Mouse (Mus musculus): ENCODE results near the gene Adam30. TPM values are rescaled to one million over a fixed set of nuclear protein-coding genes. Genes with fewer than 3 reads are reported as not detected.

The Adam30 gene
- total RNA-seq, 2 experiments from 2014 or later: not detected

DNA sequence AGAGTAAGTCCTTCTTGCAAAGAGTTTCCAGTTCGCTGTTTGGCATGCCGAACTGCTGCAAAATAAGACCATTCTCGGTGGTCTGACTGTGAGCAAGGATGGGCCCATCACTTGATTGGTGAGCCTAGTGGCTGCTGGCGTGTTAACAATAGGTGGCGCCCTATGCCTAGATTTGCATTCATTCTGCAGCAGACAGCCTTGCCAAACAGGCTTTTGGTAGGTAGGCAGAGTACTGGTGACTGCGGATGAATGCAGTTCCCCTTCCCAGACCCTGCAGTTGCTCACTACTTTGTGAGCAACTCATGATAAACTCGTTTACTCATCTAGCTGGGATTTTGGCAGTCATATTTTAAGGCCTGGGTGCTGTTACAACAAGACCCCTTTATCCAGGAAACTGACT, 20.4 kb downstream of the Adam30 start:
- intact Hi-C loops (cut with DNase I): no loop called here
- DNase-seq: no peak

DNA sequence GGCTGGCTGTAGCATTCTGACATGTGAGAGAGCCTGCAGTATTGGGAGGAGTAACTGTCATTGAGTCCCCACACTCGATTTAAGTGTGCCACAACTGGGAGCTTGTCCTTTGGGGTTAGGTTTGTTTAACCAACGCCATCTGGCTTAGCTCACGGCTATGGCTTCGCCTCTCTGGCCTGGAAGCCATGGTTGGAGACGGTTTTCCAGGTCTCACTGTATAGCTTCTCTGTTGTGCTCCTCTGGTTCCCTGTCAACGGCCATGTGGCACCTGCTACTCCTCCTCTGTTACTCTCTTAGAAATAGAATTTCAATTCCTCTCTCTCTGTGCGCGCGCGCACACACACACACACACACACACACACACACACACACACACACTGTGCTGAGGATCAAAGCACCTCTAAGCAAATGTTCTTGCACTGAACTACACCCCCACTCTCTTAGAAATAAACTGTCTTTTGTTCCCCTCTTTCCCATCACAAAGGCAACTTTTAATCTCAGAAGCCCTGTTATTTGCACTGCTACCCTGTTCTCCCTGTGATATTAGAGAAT, 24.8 kb downstream of the Adam30 start:
- intact Hi-C loops (cut with DNase I): no loop called here
- no peak for DNase-seq

DNA sequence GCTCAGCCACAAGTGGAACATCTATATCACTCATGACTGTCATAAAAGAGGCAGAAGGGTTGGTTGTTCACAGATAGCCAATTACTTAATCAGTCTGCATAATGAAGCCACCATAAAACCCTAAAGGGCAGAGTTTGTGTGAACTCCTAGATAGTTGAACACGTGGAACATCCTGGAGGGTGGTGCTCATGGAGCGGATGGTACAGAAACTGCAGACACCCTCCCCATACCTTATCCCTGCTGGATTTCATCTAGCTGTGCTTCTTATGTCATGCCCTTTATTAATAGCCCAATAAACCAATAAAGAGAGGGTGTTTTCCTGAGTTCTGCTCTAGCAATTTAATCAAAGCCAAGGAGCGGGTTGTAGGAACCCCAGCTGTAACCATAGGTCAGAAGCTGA, 27.3 kb downstream of the Adam30 start:
- intact Hi-C loops (cut with DNase I): no loop called here
- no peak for DNase-seq

DNA sequence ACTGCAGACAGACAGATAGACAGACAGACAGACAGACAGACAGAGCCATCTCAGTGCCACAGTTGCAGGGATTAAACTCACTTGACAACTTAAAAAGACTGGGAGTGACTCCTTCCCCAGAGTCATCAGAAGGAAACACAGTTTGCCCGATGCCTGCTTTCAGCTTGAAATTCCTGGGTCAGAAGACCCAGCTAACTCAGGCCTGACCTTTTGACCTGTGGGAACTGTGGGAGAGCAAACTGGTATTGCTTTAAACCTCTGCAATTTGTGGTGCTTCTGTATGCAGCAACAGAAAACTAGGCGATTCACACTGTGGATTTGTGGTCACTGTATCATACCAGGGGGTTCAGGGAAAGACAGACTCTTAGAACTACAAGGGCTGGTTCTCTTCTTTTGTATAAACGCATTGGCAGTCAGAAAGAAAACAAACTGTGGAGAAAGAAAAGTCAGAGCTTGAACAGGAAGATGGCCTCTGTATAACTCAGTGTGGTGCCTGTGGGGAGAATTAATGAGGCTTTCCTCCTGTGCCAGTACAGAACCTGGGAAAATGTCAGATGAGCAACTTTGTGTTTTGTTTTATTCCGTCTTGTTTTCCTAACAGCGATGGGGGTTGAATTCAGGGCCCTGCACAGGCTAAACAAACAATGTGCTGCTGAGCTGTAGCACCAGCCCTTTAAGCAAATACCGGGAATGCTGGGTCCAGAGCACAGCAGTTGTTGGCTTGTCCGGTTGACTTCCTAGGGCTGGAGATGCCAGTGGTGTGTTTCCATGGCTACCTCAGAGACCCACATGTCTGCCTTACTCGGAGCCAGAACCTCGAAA, 37.5 kb downstream of the Adam30 start:
- intact Hi-C loops (cut with DNase I): no loop called here
- no peak for DNase-seq

DNA sequence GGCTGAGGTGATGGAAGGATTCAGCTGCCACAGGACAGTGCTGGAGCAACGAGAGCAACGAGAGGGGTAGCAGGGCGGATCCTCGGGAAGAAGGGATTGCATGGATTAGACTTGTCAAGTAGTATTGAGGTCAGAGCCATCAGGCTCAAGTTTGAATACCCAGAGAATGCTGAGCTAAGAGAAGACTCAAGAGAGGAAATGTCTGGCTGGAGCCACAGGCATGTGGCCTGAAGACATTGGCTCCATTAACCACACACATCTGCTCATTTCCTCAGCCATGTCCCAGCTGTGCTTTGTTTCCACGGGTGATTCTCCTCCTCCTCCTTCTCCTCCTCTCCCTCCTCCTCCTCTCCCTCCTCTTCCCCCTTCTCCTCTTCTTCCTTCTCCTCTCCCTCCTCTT, 39.3 kb downstream of the Adam30 start:
- no peak for DNase-seq

DNA sequence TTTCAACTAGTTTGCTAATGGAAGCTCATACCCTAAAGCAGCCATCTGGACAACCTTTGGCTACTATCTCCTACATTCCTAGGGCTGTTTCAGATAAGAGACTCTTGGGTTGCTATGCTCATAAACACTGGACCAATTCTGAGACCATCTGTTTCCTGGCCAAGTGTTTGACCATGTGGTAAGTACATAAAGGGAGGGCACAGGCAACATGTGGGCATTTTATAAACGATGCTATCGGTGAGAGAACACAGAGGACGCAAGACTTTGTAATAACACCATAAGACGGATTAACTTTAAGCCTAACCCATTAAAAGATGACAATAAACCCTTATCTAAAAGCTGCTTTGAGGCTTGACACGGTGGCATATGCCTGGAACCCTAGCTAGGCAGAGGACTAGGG, 42.9 kb downstream of the Adam30 start:
- intact Hi-C loops (cut with DNase I): no loop called here
- DNase-seq: no peak

More for the DNA sequence above, 39.3 kb downstream of the Adam30 start:
- intact Hi-C loops (cut with DNase I): no loop called here

DNA sequence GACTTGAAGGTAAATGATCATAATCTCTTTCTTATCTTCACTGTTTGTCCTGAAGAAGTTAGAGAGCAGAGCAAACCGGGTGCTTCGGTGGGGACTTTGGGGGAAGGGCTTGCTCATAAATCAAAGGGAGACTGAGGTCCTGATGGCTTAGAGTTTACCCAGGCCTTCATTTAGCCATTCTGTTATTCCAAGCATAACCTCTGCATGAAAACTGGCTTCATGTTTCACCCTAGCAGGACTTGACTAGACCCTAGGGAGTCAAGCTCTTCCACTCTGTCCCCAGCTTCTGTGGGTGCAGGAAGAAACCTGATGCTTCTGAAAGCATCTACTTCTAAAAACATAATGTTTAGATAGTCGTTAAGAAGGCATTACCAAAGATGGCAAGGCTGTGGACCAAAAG, 46.5 kb downstream of the Adam30 start:
- no peak for DNase-seq
- intact Hi-C loops (cut with DNase I): no loop called here

DNA sequence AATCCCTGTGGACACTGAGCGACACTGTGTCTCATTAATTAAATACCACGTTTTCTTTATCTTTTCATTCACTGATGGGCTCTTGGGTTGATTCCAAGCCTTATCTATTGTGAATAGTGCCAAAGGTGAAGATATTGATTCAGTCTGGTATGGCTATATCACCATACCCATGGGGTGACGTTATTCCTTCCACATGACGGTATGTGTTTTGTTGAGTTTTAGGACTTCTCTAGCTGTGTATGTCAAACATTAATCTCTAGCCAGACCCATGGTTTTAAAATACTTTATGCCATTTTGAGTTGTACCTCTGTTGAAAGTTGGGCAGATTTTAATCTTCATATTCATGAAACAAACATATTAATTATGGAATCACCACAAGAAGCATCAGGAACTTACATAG, 48.7 kb downstream of the Adam30 start:
- no peak for DNase-seq
- intact Hi-C loops (cut with DNase I): no loop called here

DNA sequence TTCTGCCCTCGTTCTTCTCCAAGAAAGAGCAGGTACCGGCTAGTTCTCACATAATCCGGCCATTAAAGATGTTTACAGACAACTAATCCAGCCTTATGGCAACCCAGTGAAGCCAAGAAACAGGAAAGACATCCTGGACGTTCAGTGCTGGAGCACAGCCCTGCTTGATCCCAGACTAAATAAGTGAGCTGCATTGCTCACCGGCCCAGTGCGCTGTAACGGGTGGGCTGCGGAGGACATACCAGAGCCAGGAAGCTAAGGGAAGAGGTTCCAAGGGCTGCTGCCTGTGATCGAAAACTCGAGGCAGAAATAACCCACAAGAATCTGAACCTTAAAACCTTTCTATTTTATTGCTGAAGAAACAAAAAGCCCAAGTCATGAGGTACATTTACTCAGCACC, 50.4 kb downstream of the Adam30 start:
- no peak for DNase-seq
- intact Hi-C loops (cut with DNase I): no loop called here

DNA sequence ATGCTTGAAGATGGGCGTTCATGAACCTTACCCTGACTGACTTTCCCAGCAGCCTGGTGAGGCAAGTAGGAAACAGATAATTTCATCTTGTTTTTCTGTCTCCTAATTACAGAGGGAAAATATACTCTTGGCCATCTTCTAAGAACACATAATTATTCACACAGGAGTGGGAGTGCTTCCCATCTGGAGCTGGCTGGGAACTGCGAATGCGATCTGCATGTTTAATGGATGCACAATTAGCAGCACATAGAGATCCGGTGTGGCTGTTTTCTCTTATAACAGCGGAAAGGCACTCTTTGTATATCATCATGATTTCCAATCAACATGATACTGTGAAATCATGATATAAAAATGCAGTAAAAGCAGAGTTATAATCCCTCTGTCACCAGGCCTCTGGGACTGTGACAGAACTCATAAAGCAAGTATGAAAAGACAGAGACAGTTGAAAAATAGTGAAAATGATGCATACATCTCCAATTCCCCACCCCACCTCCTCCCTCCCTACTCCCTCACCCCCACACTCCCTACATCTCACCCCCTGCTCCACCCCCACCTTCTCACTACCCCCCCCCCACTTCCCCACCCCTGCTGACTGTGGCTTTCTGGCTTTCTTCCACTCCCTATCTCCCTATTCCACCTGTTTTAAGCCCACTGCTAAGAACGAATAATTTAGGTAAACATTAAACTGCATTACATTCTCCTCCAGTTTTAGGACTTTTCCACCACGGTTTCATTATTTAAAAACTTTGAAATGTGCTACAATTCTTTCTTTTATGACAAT, 51.1 kb downstream of the Adam30 start:
- intact Hi-C loops (cut with DNase I): no loop called here
- DNase-seq: no peak

Other genes starting within 250 kb of the Adam30 start
- 1 to 10 TPM; 7.7 to 8.9 TPM for gene Notch2, start 147.1 kb upstream of the Adam30 start, total RNA-seq (2021)
- not detected for gene Reg4, start 61.5 kb downstream of the Adam30 start, total RNA-seq (2021)
- 1 to 10 TPM in 1 of 2 experiments, under 1 TPM in 1; 0.97 to 1.4 TPM for gene Hmgcs2, start 119.8 kb downstream of the Adam30 start, total RNA-seq (2021)
- 1 to 10 TPM; 2.3 to 2.9 TPM for gene Phgdh, start 179.4 kb downstream of the Adam30 start, total RNA-seq (2021)
- under 1 TPM; 0.37 to 0.46 TPM for gene Zfp697, start 221.8 kb downstream of the Adam30 start, total RNA-seq (2021)